Mouse (Mus musculus) heart, adult 2 months (tissue): ENCODE results near the gene Nisch. TPM values are rescaled to one million over a fixed set of nuclear protein-coding genes. Genes with fewer than 3 reads are reported as not detected.

ENCODE experiments used
- DNase-seq, 2 experiments: peaks; one replicate each; pipeline ENCODE4 v3.0.0; 2021
- H3K27ac ChIP-seq: fragments of 200-600 bp; 2 replicates; pipeline ENCODE4 v1.8.1; 2022
- H3K27me3 ChIP-seq: fragments of 200-500 bp; 2 replicates; pipeline ENCODE4 v1.6.1; 2012; ENCODE audit warnings: mild to moderate bottlenecking, low read length, inconsistent platforms, mixed read lengths; ENCODE audit not compliant: control insufficient read depth, insufficient read depth
- H3K36me3 ChIP-seq: fragments of 200-500 bp; 2 replicates; pipeline ENCODE4 v1.6.1; 2012; ENCODE audit warnings: low read length, inconsistent platforms; ENCODE audit not compliant: control insufficient read depth, insufficient read depth
- H3K4me1 ChIP-seq: fragments of 200-500 bp; 2 replicates; pipeline ENCODE4 v1.6.1; 2011; ENCODE audit warnings: low read length; ENCODE audit not compliant: control insufficient read depth, insufficient read depth
- H3K4me3 ChIP-seq: fragments of 200-600 bp; 2 replicates; pipeline ENCODE4 v1.8.1; 2022
- H3K79me2 ChIP-seq: fragments of 200-500 bp; replicated peaks from 2 replicates; pipeline ENCODE4 v1.6.1; 2012; ENCODE audit warnings: mild to moderate bottlenecking, inconsistent platforms, low read length, moderate library complexity, mixed read lengths; ENCODE audit not compliant: control insufficient read depth, insufficient read depth
- H3K9ac ChIP-seq: fragments of 200-500 bp; 2 replicates; pipeline ENCODE4 v1.6.1; 2012; ENCODE audit warnings: low read depth, mild to moderate bottlenecking, control low read depth, inconsistent platforms, low read length, mixed read lengths
- CTCF ChIP-seq: fragments of 200-600 bp; IDR thresholded peaks from 2 replicates; pipeline ENCODE4 v1.8.1; 2022; ENCODE audit warnings: antibody characterized with exemption, mild to moderate bottlenecking, moderate library complexity
- EP300 ChIP-seq: fragments of 200-500 bp; IDR thresholded peaks from 2 replicates; pipeline ENCODE4 v1.6.1; 2011; ENCODE audit warnings: low read depth, low read length, control low read depth; ENCODE audit not compliant: insufficient read depth
- POLR2A ChIP-seq: fragments of 200-500 bp; IDR thresholded peaks from 2 replicates; pipeline ENCODE4 v1.6.1; 2011; ENCODE audit warnings: mild to moderate bottlenecking, low read depth, low read length, control low read depth; ENCODE audit not compliant: insufficient read depth
- WGBS: fragments of 180-500 bp; shearing (Covaris S2); methylation state at CpG from one replicate; pipeline ENCODE4 v1.1.7; 2018; 5-methylcytosine and 5-hydroxymethylcytosine counted together
- intact Hi-C: fragments of 180-260 bp; cut with DNase I; formaldehyde crosslinking; loops from one replicate; pipeline ENCODE4 v1.15.1; 2025
- polyA plus RNA-seq: library from polyadenylated mRNA; depleted of rRNA; stranded (reverse); fragments of >200 nt; gene quantifications from 2 replicates; pipeline ENCODE4 v1.2.3, GENCODE M21; 2012
- total RNA-seq, 2 experiments: library from RNA; stranded (reverse); gene quantifications; 2 replicates each; pipeline ENCODE4 v1.2.3; 2021

The Nisch gene
- total and polyA plus RNA-seq, 3 experiments = 123 to 187 (median 129) TPM

DNA sequence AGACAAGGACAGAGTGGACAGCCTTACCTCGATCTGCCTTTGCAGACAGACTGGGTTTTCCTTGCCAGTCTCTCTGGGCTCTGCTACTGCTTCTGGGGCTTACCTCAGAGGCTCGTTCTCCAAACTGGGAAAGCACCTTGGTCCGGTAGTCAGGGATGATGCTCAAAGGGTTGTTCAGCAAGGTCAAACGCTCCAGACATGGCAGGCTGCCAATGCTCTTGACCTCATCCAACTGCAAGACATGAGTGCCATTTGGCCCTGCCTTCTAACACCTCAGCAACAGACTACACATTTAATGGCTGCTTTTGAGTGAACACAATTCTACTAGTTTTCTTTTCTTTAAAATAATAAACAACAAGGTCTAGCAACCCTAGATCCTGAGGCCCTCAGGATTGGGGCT lies 30.1 kb downstream of the Nisch start:
- no peak for TF ChIP-seq POLR2A
- no peak for TF ChIP-seq EP300
- no peak for TF ChIP-seq CTCF

DNA sequence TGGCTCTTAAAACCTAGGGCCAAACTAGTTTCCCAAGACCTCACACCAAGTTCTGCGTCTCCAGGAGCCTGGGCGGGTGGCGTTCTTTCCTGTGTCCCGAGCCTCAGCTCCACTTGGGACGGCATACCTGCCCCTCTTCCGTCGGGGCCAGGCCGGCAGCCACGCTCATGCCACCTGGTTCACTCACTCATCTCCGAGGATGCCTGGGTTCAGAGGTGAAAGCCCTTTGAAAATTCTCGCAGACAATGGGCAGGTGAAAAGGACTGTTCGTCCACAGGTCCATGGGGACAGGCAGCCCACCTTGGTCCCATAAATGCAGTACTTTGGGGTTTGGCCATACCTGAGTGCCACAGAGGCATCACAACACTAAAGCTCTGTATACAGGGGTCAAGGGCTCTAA lies 32.6 kb downstream of the Nisch start:
- no peaks in the 10 kb centered on the region; the same call in 1 of the 2 replicates for H3K36me3 ChIP-seq
- intact Hi-C loops = no loop called here
- H3K27ac ChIP-seq = no peak overlapping the region

More for the DNA sequence above, 30.1 kb downstream of the Nisch start:
- WGBS = 23% methylated on average over 4 of the region's 4 CpGs
- no peak overlapping the region for H3K4me3 ChIP-seq
- no peaks in the 10 kb centered on the region for H3K27me3 ChIP-seq
- H3K36me3 ChIP-seq = no peaks in the 10 kb centered on the region; the same call in 1 of the 2 replicates
- peaks cover 9% of the 10 kb centered on the region for H3K4me1 ChIP-seq
- intact Hi-C loops = no loop called here
- H3K27ac ChIP-seq = no peak overlapping the region
- H3K79me2 ChIP-seq = no peaks in the 10 kb centered on the region
- DNase-seq = peak in 1 of 2 experiments; percentile 73
- H3K9ac ChIP-seq = no peak overlapping the region

DNA sequence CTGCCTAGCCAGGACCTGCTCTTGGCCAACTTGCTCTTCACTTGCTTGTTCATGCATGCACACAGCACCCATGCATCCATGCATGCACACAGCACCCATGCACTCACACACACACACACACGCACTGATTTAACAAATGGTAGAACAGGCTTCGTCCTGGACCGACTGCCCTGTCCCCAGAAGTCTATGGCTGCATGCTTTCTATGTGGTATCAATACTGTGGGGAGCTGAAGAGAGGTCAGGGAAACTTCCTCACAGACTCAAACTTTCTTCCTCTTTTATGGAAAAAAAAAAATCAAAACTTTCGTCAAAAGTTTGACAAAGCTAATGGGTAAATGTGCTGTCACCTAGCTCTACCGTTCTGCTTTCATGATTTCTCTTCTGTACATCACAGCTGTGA lies 33.2 kb downstream of the Nisch start:
- no peaks in the 10 kb centered on the region; the same call in 1 of the 2 replicates for H3K36me3 ChIP-seq
- TF ChIP-seq POLR2A = no peak
- no peak for TF ChIP-seq EP300
- no peak for TF ChIP-seq CTCF
- no peaks in the 10 kb centered on the region for H3K79me2 ChIP-seq
- H3K4me3 ChIP-seq = no peak overlapping the region
- H3K4me1 ChIP-seq = peaks cover 12% of the 10 kb centered on the region
- DNase-seq = no peak
- 43% methylated on average over 5 of the region's 5 CpGs for WGBS
- H3K27me3 ChIP-seq = no peaks in the 10 kb centered on the region
- no peak overlapping the region; the same call in 1 of the 2 replicates for H3K27ac ChIP-seq
- intact Hi-C loops = no loop called here
- H3K9ac ChIP-seq = no peak overlapping the region

More for the DNA sequence above, 32.6 kb downstream of the Nisch start:
- WGBS = 80% methylated on average over 12 of the region's 12 CpGs
- H3K9ac ChIP-seq = no peak overlapping the region
- no peak for TF ChIP-seq CTCF
- TF ChIP-seq EP300 = no peak
- TF ChIP-seq POLR2A = no peak
- H3K4me1 ChIP-seq = peaks cover 12% of the 10 kb centered on the region
- no peak overlapping the region for H3K4me3 ChIP-seq
- no peaks in the 10 kb centered on the region for H3K27me3 ChIP-seq
- DNase-seq = no peak
- no peaks in the 10 kb centered on the region for H3K79me2 ChIP-seq

DNA sequence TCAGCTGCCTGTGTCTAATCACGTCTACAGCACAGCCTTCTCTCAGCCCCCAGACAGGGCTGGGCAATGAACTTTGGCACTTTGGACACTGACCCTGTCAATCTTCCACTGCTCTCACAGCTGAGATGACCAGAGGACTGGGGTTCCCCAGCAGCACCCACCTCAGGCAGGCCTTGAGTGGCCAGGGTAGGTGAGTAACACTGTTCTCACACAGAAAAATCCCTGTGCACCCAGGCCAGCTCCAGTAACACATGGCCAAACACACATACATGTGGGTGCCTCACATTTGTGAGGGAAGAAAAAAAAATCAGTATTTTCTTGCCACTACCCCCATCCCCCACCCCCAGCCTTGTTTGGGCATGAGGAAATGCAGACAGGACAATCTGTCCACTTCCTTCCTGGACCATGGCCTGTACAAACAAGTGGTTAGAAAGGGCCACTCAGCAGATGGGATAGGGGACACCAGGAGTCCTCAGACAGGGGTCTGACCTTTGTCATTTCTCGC lies 33.9 kb downstream of the Nisch start:
- no peak for TF ChIP-seq CTCF
- 0 out of 2 replicates have a peak, but pooled peaks have one; percentile 53 for TF ChIP-seq EP300
- TF ChIP-seq POLR2A = peak; percentile 39; the same call in 1 of the 2 replicates

DNA sequence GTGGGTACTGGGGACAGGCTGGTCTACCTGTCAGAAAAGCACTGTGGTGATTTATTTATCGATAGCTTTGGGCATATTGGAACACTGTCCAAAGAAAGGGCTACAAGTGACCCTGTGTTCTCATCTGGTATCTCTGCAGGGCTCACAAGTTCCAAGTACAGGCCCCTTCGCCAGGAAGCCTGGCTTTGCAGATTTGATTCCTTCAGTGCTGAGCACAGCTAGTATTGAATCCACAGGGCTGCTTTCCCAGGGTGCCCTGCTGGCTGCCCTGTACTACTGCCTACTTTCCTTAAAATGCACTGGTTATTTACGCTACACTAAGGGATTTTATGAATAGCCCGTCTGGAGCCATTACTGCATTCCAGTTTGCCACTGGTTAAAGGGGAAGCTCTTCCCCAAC lies 35.2 kb downstream of the Nisch start:
- WGBS = 72% methylated on average over 4 of the region's 4 CpGs
- Histone ChIP-seq H3K4me3 (no peak overlapping the region), H3K4me1 (peaks cover 12% of the 10 kb centered on the region), H3K27ac (peak overlapping the region; percentile 11; the same call in 1 of the 2 replicates), H3K36me3 (no peaks in the 10 kb centered on the region; the same call in 1 of the 2 replicates), H3K79me2 (no peaks in the 10 kb centered on the region), H3K27me3 (no peaks in the 10 kb centered on the region), H3K9ac (no peak overlapping the region)
- intact Hi-C loops = no loop called here
- TF ChIP-seq EP300 = no peak
- no peak for TF ChIP-seq POLR2A
- no peak for TF ChIP-seq CTCF
- DNase-seq = no peak

More for the DNA sequence above, 33.9 kb downstream of the Nisch start:
- WGBS = 53% methylated on average over 2 of the region's 2 CpGs
- peaks cover 12% of the 10 kb centered on the region for H3K4me1 ChIP-seq
- no peaks in the 10 kb centered on the region for H3K27me3 ChIP-seq
- peak overlapping the region; percentile 47 for H3K27ac ChIP-seq
- no peak overlapping the region for H3K9ac ChIP-seq
- H3K36me3 ChIP-seq = no peaks in the 10 kb centered on the region; the same call in 1 of the 2 replicates
- intact Hi-C loops = no loop called here
- peak in 1 of 2 experiments; percentile 51 for DNase-seq
- no peak overlapping the region for H3K4me3 ChIP-seq
- no peaks in the 10 kb centered on the region for H3K79me2 ChIP-seq

DNA sequence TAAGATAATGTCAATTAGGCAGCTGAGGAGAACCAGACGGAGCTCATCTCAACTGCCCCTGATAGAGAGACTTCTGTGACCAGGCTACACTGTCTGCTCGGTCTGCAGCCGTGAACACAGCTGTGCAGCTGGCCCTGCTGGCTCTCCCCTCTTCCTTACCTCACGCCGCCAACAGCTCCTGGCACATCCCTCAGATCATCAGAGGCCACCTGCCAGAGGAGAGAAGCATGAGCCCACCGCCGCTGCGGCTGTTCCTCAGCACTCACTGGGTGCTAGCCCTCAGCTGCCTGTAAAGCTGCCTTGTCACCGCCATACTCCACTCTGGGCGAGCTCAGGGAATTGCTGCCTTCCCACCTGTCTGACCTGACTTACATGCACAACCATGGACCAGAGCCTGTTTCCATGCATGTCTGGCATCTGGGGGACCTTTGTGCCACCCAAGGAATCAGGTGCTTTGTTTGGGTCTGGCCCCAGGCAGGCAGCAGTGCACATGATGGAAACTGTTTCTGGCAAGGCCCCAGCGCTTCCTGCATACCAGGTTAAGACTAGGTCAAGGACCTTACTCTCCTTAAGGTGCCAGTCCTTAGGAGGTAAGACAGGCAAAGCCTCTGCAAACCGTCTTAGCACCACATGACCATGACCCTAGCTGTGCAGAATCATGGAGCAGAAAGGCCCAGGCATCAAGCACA lies 36.9 kb downstream of the Nisch start:
- peaks cover 12% of the 10 kb centered on the region for H3K4me1 ChIP-seq
- no peak for TF ChIP-seq EP300
- TF ChIP-seq POLR2A = no peak
- TF ChIP-seq CTCF = no peak
- intact Hi-C loops = no loop called here
- peak in 1 of 2 experiments; percentile 32 for DNase-seq
- no peaks in the 10 kb centered on the region for H3K79me2 ChIP-seq
- no peak overlapping the region for H3K4me3 ChIP-seq
- H3K27ac ChIP-seq = no peak overlapping the region
- H3K27me3 ChIP-seq = no peaks in the 10 kb centered on the region
- H3K9ac ChIP-seq = no peak overlapping the region
- 65% methylated on average over 12 of the region's 12 CpGs for WGBS
- no peaks in the 10 kb centered on the region; the same call in 1 of the 2 replicates for H3K36me3 ChIP-seq
